Comparison of ENCODE assay signal across 8 mouse cellular contexts in genomic region chr13:17804909-17805613, GRCm38 (mm10). TPM values are rescaled to one million over a fixed set of nuclear protein-coding genes. Genes with fewer than 3 reads are reported as not detected.
DNase-seq lines count a peak whose midpoint lies in the region; ATAC-seq lines count a peak whose summit lies in the region.

Gene Cdk13, minus strand, starts transcription at chr13:17805097.

- ATAC-seq in inflammation-experienced regulatory T-cells, adult 6 months = peak; percentile 81
- ATAC-seq in megakaryocyte-erythroid progenitor cell, adult 5-6 weeks (replicated peaks; ENCODE audit: low FRiP score, low TSS enrichment, poor library complexity, severe bottlenecking) = peak; percentile 91

- DNase-seq in adrenal gland, adult (ENCODE audit: inconsistent age in 2 of 2, low spot score in 1 of 2) = peak; percentile 100
- peak; percentile 98 for DNase-seq in embryo, embryonic 10.5 days (ENCODE audit: low spot score)
- peak; percentile 99 for DNase-seq in gastrocnemius, postnatal 14 days
- peak; percentile 98 to 100 for DNase-seq in left cerebral cortex, postnatal 10 days (ENCODE audit: extremely low spot score in 1 of 2, low spot score in 2 of 2)
- DNase-seq in right cerebral cortex, postnatal 25 days = peak; percentile 100
- DNase-seq in urinary bladder, postnatal 4 days (ENCODE audit: low spot score in 2 of 2) = peak; percentile 99

- intact Hi-C loops in gastrocnemius, postnatal 14 days (cut with DNase I; ENCODE audit: low total_unique reads) = loop anchor here (5.0 kb wide), 1 partner anchor 58 kb away; no protein-coding TSS in a partner anchor
- intact Hi-C loops in left cerebral cortex, postnatal 10 days (cut with DNase I) = loop anchor here (2.0 to 5.0 kb wide), 2 partner anchors 38 to 58 kb away; no protein-coding TSS in a partner anchor

RNA-seq across cellular contexts. Expression of gene Cdk13, which starts in this region (rescaled TPM):
- total RNA-seq in gastrocnemius, postnatal 14 days (2021) = 10 to 100 TPM; 18.9 to 22.0 TPM
- 10 to 100 TPM; 18.0 to 24.4 (median 23.2) TPM for polyA plus RNA-seq in inflammation-experienced regulatory T-cells, adult 6 months (2017; shearing (Covaris generic))
- 10 to 100 TPM; 51.2 to 56.1 TPM for total RNA-seq in left cerebral cortex, postnatal 10 days (2021)
- total RNA-seq in megakaryocyte-erythroid progenitor cell, adult 5-6 weeks (2014; fragmentation: Nextera tagmentation) = 65.4 and 76.8 TPM in 2 replicates
- total RNA-seq in megakaryocyte-erythroid progenitor cell, adult 5-6 weeks (2017) = 71.8 and 111 TPM in 2 replicates

Comparison
In these comparisons a context has a peak if more than half of its experiments do, and no peak if none do; other contexts are left out.
1. Peak in every context shown above with its lines: DNase-seq and ATAC-seq.